Mouse (Mus musculus) layer of hippocampus, postnatal 10 days (tissue): Measurements from ENCODE around the gene Ap3d1. TPM values are rescaled to one million over a fixed set of nuclear protein-coding genes. Genes with fewer than 3 reads are reported as not detected.
A peak's percentile ranks its signal among the peaks of the same experiment; 100 is the strongest.

Source experiments
- DNase-seq, 2 experiments: peaks; one replicate each; pipeline ENCODE4 v3.0.0; 2021; ENCODE audit warnings: low spot score in 2 of 2
- total RNA-seq, 2 experiments: library from RNA; stranded (reverse); gene quantifications; 2 replicates each; pipeline ENCODE4 v1.2.3; 2021

The Ap3d1 gene
- total RNA-seq, 2 experiments from 2014 or later, result 135 to 139 TPM

DNA sequence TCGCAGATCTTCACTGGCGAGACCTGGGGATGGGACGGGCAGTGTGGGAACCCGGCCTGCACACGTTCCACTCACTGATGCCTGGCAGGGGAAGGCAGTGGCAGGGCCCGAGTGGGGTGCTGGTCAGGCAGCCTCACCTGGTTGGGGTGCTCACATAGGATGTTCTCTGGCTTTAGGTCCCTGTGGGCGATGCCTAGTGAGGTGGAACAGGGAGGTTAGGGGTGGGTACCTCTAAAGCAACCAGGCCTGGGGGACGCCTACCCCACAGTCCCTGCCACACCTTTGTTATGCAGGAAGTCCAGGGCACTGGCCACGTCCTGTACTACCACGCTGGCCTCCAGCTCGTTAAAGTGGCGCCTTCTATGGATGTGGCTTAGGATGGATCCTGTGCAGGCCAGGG is 73.0 kb downstream of the Ap3d1 start:
- DNase-seq, result no peak

DNA sequence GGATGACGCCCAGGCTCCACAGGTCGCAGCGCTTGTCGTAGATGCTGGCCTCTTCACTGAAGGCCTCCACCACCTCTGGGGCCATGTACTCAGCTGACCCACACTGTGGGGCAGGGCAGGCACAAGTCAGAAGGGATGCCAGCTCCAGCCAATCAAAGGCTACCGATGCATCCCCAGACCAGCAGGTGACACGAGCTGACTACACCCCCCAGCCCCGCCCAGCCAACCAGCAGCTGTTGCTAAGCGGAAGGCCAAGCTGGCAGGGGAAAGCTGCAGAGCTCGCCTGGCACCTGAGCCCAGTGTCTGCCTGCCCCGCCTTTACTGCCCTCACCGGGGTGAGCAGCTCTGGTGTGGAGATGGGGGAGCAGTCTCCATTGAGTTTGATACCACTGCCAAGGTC is 73.5 kb downstream of the Ap3d1 start:
- DNase-seq, result no peak

DNA sequence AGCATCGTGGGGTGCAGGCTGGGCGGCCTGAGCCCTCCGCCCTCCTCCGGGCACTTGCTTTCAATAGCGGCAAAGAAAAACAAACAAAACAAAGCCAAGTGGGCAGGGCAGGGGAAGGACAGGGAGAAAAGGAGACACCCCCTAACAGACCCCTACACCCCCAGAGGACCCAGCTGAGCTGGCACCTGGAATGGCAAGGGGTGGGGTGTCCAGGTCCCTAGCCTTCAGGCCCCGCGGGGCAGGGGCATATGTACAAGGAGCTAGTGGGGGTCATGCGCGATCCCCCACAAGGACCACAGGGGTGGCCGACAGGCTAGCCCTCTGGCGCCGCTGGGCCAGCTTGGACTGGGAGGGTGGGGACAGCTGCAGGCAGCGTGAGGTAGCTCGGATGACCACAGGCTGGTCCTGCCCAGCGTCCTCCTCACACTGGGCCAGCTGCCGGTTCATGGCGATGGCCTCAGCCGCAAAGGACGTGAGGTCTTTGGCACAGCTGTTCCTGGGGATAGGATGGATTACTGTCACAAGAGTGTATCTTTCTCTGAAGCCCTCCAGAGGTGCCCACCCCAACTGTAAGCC is 75.1 kb downstream of the Ap3d1 start:
- DNase-seq, result no peak

DNA sequence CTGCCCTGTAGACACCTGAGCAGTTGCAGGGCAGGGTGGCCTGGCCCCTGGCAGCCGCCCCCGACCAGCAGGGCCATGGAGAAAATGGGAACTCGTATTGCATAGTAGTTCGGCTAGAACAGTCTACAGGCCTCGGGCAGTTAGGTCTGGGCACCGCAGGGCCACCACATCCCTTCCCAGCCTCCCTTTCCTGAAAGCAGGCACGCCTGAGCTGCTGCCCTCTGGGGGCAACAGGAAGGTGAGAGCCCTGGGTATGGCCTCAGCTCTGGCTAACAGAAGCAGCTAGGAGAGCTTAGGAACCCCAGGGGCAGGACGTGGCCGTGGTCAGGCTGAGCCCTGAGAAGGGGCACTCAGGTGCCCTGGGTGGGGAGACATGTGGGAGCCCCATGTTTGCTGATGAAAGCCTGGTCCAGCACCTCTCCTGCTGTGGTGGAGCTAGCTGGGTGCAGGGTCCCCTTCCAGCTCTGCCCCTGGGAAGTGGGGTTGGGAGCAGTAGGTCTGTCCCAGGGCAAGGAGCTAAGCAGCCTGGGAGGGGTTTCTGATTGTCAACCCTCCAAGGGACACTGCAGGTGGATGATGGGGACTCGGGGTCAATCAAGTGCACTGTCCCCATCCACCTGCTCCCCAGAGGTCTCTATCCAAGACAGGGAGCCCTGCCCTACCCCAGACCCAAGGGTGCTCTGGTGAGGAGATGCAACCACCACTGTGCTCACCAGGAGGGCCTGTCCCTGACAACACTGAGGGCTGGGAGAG is 75.9 kb downstream of the Ap3d1 start:
- DNase-seq, result no peak

DNA sequence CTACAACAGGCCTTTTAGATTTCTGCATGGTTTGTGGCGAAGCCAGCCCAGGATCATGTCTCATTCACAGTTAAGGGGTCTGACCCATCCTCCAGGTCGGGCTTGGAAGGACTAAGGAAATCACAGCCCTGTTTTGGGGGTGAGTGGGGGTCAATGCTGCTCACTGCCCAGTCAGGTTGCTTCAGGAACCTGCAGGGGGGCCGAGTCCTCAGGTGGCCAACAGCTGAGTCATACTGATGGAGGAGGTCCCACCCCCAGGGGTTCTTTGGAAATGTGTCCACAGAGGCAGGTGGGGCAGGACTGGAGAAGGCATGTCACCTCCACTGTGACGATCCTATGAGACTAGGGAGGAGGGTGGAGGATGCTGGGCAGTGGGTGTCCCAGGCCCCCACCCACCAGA is 76.6 kb downstream of the Ap3d1 start:
- DNase-seq, result no peak

DNA sequence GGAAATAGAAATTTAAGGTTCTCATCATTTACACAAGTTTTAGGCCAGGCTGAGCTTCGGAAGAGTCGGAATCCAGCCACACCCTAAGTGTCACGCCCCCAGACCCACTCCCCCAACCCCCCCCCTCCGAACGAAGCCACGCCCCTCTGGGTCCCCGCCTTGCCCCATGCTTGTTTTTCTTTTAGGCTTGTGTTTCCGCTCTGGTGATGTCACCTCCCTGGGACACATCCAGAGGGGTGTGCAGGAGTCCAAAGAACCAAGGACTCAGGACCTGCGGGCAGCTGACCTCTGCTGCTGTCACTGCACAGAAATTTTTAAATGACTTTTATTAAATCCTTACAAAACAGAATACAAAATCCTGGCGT is 77.1 kb downstream of the Ap3d1 start:
- no peak for DNase-seq

DNA sequence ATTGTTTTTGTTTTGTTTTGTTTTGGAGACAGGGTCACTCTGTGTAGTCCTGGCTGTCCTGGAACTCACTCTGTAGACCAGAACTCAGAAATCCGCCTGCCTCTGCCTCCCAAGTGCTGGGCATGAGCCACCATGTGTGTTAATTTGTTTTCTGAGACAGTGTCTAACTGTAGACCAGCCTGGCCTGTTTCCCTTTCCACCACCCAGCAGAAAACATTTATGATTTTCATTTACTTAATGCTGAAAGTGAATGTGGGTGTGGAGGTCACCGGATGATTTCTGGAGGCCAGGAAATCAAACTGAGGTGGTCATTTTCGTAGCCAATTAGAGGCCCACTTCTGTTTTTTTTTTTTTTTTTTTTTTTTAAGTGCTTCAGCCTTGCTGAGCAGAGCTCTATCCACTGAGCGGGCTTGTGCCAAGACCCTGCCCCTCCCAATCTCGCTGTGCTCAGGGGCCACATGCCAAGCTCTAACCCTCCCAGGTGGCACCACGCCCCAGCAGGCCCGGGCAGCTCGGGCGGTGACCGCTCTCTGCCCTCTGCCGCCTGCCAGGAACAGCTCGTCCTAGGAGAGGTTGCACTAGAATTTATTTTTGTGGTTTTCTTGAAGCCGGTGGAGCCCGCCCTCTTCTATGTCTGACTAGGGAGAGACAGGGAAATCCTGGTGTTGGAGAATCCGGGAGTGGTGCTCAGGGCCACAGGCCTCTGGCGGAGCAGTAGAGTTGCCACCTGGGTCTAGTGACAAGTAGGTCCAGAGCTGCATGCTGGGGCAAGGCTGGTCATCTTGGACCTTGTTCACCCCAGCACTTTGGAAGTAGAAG is 77.7 kb downstream of the Ap3d1 start:
- peak; percentile 57 to 61 for DNase-seq

DNA sequence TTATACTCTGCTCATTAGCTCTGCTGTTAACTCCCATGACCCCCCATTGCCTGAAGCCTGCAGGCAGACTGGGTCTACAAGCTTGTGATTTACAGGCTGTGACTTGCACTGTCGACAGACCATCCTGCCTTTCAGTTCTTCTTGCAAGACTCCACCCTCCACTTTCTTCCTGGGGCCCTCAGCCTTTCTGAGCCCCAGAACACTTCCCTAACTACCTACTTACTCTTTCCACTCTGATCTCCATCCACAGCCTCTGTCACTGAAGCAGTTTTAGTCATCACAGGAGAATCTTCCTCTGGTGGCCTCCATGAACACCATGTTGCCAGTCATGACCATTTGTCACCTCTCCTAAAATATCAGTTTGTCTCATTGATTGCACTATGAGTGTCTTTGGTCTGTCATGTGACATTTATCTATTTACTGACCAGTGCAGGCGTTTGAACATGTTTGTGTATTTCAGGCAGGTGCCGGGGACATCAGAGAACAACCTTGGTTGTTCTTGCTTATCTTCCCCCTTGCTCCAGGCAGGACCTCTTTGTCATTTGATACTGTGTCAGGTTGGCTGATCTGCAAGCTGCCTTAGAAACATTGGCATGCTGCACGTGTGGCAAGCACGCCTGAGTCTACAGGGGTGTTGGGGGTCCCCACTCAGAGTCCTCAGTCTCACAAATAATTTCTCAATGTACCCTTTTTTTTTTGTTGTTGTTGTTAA is 78.4 kb downstream of the Ap3d1 start:
- no peak for DNase-seq

DNA sequence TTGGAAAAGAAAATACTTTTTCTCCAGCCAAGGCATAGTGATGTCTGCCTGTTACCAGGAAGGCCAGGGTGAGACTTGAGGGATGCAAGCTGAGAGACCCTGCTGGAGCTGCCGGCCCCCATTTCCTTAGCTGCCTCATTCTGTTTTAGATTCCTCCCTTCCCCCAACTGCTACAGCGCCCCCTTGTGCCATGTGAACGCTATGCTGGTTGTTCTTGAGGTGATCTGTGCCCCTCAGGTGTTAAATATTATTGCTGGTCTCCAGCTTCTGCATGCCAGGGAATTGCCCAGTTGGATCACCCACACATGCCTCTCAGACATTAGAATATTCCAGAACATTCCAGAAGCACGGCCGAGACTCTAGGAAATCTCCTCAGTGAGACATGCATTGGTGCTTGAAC is 80.9 kb downstream of the Ap3d1 start:
- no peak for DNase-seq

DNA sequence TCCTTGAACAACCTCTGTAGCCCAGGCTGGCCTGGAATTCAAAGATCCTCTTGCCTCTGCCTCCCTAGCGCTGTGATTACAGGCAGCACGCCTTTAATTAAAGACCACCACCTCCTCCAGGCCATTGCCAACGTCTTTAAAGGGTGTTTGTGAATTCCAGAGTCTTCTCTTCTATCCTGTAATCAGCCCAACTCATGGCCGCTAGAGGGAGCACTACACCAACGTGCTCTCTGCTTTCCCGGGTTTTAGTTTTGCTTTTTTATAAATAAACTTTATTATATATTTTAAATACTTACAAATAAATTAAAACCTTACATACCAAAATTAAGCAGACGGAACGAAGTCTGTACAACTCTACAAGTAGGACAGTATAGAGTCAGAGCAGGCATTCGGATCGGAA is 82.9 kb downstream of the Ap3d1 start:
- DNase-seq, result peak; percentile 83 to 84

DNA sequence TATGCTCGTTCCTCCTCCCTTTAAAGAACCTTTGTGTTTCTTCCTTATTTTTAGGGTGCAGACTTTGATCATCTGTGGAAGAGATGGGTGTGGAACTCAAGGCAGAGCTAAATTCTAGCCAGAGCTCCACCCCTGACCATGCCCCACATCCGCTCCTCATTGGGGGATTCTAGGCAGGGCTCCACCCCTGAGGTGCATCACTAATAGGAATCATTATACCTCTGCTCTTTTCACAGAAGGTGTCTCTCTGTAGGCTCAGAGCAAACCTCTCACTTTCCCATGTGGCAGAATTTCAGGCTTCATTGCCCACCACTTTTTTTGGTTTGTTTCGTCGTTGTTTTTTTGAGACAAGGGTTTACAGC is 83.2 kb downstream of the Ap3d1 start:
- no peak for DNase-seq

DNA sequence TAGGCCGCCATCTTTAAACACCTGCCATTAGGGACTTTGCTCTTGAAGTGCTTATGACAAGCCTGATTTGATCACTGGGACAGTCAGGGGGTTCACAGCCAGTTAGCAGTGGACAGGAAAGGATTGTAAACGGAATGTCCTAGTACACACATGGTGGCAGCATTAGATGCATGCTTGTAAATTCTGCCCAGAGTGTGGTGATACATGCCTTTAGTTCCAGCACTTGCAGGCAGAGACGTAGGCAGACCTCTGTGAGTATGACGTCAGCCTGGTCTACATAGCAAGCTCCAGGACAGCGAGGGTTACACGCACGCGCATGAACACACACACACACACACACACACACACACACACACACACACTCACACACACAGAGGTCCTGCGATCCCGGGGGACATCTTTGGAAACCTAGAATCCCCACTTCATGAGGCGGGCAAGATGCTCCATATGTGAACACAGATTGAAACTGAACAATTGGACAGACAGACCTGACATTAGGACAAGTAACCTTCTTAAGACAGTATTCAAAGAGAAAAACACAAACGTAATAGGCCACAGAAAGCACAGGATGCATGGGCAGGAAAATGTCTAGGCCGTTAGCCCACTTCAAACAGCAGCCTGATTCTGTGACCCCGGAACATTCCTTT is 83.7 kb downstream of the Ap3d1 start:
- DNase-seq, result no peak

Other genes starting within 250 kb of the Ap3d1 start
- gene Onecut3, start 247.4 kb downstream of the Ap3d1 start, total RNA-seq, result under 1 TPM; 0.07 TPM
- under 1 TPM; 0.21 to 0.38 TPM for gene Atp8b3, start 203.1 kb downstream of the Ap3d1 start, total RNA-seq
- gene Rexo1, start 180.7 kb downstream of the Ap3d1 start, total RNA-seq, result 10 to 100 TPM; 49.5 to 53.9 TPM
- gene Klf16, start 164.9 kb downstream of the Ap3d1 start, total RNA-seq, result 10 to 100 TPM; 41.8 to 43.6 TPM
- gene Abhd17a, start 151.9 kb downstream of the Ap3d1 start, total RNA-seq, result 100 to 1,000 TPM; 179 to 191 TPM
- 10 to 100 TPM; 34.9 to 42.9 TPM for gene Scamp4, start 139.4 kb downstream of the Ap3d1 start, total RNA-seq
- gene Adat3, start 139.4 kb downstream of the Ap3d1 start, total RNA-seq, result 1 to 10 TPM; 2.1 to 4.5 TPM
- gene Gm49322, start 136.2 kb downstream of the Ap3d1 start, total RNA-seq, result 1 to 10 TPM; 2.6 to 3.0 TPM
- gene Csnk1g2, start 119.4 kb downstream of the Ap3d1 start, total RNA-seq, result 100 to 1,000 TPM; 146 to 157 TPM
- 10 to 100 TPM; 84.4 to 90.6 TPM for gene Btbd2, start 85.2 kb downstream of the Ap3d1 start, total RNA-seq
- 10 to 100 TPM; 48.5 to 53.2 TPM for gene Mknk2, start 64.2 kb downstream of the Ap3d1 start, total RNA-seq
- gene Mob3a, start 40.3 kb downstream of the Ap3d1 start, total RNA-seq, result 10 to 100 TPM; 21.2 to 22.5 TPM
- gene Izumo4, start 40.1 kb downstream of the Ap3d1 start, total RNA-seq, result 10 to 100 TPM; 51.0 to 69.9 TPM
- gene Dot1l, start 12.9 kb upstream of the Ap3d1 start, total RNA-seq, result 10 to 100 TPM; 61.0 to 67.4 TPM
- gene Sf3a2, start 55.9 kb upstream of the Ap3d1 start, total RNA-seq, result 10 to 100 TPM; 42.9 to 45.3 TPM
- 10 to 100 TPM; 61.9 to 72.8 TPM for gene Plekhj1, start 56.4 kb upstream of the Ap3d1 start, total RNA-seq
- gene Amh, start 63.0 kb upstream of the Ap3d1 start, total RNA-seq, result 1 to 10 TPM; 2.1 to 2.5 TPM
- gene Jsrp1, start 71.2 kb upstream of the Ap3d1 start, total RNA-seq, result 1 to 10 TPM; 1.4 TPM
- 100 to 1,000 TPM; 399 to 419 TPM for gene Oaz1, start 84.4 kb upstream of the Ap3d1 start, total RNA-seq
- 10 to 100 TPM; 20.4 to 25.9 TPM for gene Lingo3, start 101.8 kb upstream of the Ap3d1 start, total RNA-seq
- gene Lsm7, start 112.9 kb upstream of the Ap3d1 start, total RNA-seq, result 10 to 100 TPM; 52.3 to 54.0 TPM
- gene Sppl2b, start 113.0 kb upstream of the Ap3d1 start, total RNA-seq, result 10 to 100 TPM; 80.4 to 97.8 TPM
- under 1 TPM; 0.11 to 0.16 TPM for gene Tmprss9, start 129.6 kb upstream of the Ap3d1 start, total RNA-seq
- 100 to 1,000 TPM; 157 to 172 TPM for gene Timm13, start 158.7 kb upstream of the Ap3d1 start, total RNA-seq
- 10 to 100 TPM; 23.1 to 26.2 TPM for gene Lmnb2, start 176.0 kb upstream of the Ap3d1 start, total RNA-seq
- 10 to 100 TPM; 12.1 to 14.4 TPM for gene Gadd45b, start 187.8 kb upstream of the Ap3d1 start, total RNA-seq